Mouse (Mus musculus) urinary bladder, postnatal 4 days (tissue): Measurements from ENCODE around the gene Nlrp10.

Source experiments
- DNase-seq, 2 experiments: peaks; one replicate each; pipeline ENCODE4 v3.0.0; 2021 to 2022; ENCODE audit warnings: low spot score in 2 of 2

Gene Nlrp10

GRCm38 (mm10) chr7:108894320-108894719, 35.7 kb downstream of the Nlrp10 start, which contains the start of gene Olfr519:
TSS of gene Olfr519 (minus strand) at chr7:108894420.
- DNase-seq = no peak

DNA sequence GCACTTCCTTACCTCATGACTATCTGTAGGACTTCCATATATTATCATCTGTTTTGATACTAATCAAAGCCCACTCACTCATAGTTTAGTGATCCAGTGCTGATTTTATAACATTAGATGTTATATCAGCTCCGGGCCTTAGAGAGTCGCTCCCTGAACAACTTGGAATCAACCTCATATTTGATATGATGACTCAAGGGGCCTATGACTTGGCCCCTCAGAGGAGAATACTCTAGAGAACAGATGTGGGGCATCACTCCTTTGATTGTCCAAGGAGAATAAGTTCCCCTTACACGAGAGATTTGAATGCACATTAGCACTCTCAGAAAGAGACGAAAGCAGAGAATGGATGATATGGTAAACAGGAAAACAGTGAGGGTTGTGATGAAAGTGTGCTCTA, 45.1 kb downstream of the Nlrp10 start, which contains the start of gene Olfr518:
Olfr518 (minus strand) TSS at position 101 of the 400 bp plus-strand sequence.
- DNase-seq = no peak

- no peak for DNase-seq
Measured at GRCm38 (mm10) chr7:108872279-108872678, 57.7 kb downstream of the Nlrp10 start, which contains the start of gene Olfr517. TSS of gene Olfr517 (minus strand) at chr7:108872379.
